Mouse (Mus musculus): ENCODE measurements at regions not wholly inside any gene's neighbourhood (a gene's known extent, or its start where the extent isn't known, plus 50 kb on each side); places are given as distances from the start of the nearest gene placed in this dataset.

- Histone ChIP-seq H3K36me3 (ENCODE audit: control insufficient read depth, insufficient read depth, low read length) (no peaks in the 10 kb centered on the region), H3K27ac (ENCODE audit: low read length) (no peak overlapping the region), H3K9ac (replicated peaks; ENCODE audit: low read depth, low read length) (no peak overlapping the region), H3K27me3 (ENCODE audit: control insufficient read depth, insufficient read depth, low read length) (no peaks in the 10 kb centered on the region), H3K9me3 (ENCODE audit: control insufficient read depth, low read depth, low read length) (no peaks in the 10 kb centered on the region), H3K4me2 (replicated peaks; ENCODE audit: low read depth, low read length) (no peak overlapping the region), H3K4me1 (ENCODE audit: control insufficient read depth, insufficient read depth, low read length) (peaks cover 5% of the 10 kb centered on the region; the same call in 1 of the 2 replicates), H3K4me3 (ENCODE audit: low read depth, low read length) (no peak overlapping the region)
- ATAC-seq (ENCODE audit: insufficient number of reproducible peaks, insufficient read depth, low FRiP score, low read depth), result no peak
- 81% methylated on average over 1 of the region's 1 CpGs for WGBS
These were observed 366.3 kb downstream of the Fat4 start for GRCm38 (mm10) chr3:39253076-39253475.

DNA sequence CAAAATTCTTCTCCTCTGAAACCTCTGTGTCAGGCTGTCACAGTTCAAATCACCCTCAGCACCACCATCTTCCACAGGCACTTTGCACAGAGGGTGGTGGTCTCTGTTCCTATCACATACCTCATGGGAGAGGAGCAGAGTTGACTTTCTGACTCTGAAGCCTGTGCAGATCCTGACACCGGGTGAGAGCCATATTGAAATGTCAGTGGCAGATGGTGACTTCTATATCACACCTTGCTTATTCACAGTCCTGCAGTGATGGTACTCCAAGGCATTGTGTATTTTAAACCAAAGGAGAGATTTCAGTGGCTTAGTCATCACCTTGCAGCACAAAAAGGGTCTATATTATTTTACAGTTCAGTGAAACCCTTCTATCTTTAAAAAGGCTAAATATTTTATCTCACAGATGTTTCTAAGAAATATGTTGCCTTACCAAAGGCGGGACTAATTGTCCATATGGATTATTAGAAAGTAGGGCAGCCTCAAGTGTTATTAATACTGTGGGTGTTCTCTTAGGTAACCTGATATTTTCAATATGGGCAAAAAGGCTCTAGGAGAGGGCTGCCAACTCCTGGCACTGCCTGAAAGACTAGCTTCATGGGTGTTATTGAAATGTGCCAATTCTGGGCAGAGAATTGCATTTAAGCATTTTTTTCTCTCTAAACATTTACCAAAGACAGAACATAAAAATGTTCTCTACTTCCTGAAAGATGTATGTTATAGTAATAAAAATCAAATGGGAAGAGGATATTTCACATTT is 378.1 kb downstream of the Fat4 start:
- no peak overlapping the region for H3K27ac ChIP-seq (ENCODE audit: low read length)
- 78% methylated on average over 2 of the region's 2 CpGs for WGBS
- no peak for ATAC-seq (ENCODE audit: insufficient number of reproducible peaks, insufficient read depth, low FRiP score, low read depth)
- H3K4me2 ChIP-seq (replicated peaks; ENCODE audit: low read depth, low read length), result no peak overlapping the region
- H3K9ac ChIP-seq (replicated peaks; ENCODE audit: low read depth, low read length), result no peak overlapping the region
- H3K4me1 ChIP-seq (ENCODE audit: control insufficient read depth, insufficient read depth, low read length), result no peaks in the 10 kb centered on the region
- no peaks in the 10 kb centered on the region for H3K9me3 ChIP-seq (ENCODE audit: control insufficient read depth, low read depth, low read length)
- no peaks in the 10 kb centered on the region for H3K36me3 ChIP-seq (ENCODE audit: control insufficient read depth, insufficient read depth, low read length)
- H3K4me3 ChIP-seq (ENCODE audit: low read depth, low read length), result no peak overlapping the region
- H3K27me3 ChIP-seq (ENCODE audit: control insufficient read depth, insufficient read depth, low read length), result no peaks in the 10 kb centered on the region

DNA sequence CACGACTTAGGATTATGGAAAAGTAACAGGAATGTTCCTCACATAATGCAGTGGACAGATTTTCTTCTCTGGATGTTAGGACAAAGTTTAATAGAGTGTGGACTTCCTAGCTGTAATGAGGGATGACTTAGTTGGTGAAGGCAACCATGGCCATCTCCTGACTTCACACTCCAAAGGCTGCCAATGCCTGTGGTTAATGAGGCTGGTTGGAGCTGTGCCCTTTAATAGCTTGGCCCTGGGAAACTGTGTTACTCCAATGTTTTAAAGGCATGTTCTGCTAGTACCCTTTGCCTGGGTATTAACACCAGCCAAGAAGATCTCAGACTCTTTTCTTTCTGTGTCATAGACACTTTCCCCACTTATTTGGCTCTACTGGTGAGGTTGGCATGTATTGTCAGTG is 378.9 kb downstream of the Fat4 start:
- Histone ChIP-seq H3K36me3 (ENCODE audit: control insufficient read depth, insufficient read depth, low read length) (no peaks in the 10 kb centered on the region), H3K4me1 (ENCODE audit: control insufficient read depth, insufficient read depth, low read length) (no peaks in the 10 kb centered on the region), H3K4me2 (replicated peaks; ENCODE audit: low read depth, low read length) (no peak overlapping the region), H3K27ac (ENCODE audit: low read length) (no peak overlapping the region), H3K9me3 (ENCODE audit: control insufficient read depth, low read depth, low read length) (no peaks in the 10 kb centered on the region), H3K9ac (replicated peaks; ENCODE audit: low read depth, low read length) (no peak overlapping the region), H3K27me3 (ENCODE audit: control insufficient read depth, insufficient read depth, low read length) (no peaks in the 10 kb centered on the region), H3K4me3 (ENCODE audit: low read depth, low read length) (no peak overlapping the region)
- no peak for ATAC-seq (ENCODE audit: insufficient number of reproducible peaks, insufficient read depth, low FRiP score, low read depth)
- 85% methylated on average over 1 of the region's 1 CpGs for WGBS

DNA sequence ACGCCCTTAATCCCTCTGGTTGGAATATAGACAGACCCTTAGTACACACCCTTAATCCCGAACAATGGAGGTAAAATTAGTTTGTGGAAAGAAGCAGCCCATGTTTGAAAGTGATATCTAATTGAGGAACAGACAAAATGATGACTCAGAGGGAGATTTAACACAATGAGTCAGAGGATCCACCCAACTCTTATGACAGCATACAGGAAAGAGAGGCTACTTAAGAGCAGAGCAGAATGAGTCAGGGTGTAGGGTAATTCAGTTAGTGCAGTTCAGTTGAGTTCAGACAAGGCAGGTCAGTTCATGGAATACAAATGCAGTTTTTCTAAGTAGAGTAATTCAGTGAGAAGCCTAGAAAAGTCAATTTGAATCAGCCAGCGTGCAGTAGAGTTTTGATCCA is 382.6 kb downstream of the Fat4 start:
- H3K9ac ChIP-seq (replicated peaks; ENCODE audit: low read depth, low read length), result no peak overlapping the region
- H3K4me2 ChIP-seq (replicated peaks; ENCODE audit: low read depth, low read length), result no peak overlapping the region
- WGBS, result 88% methylated on average over 3 of the region's 3 CpGs
- no peaks in the 10 kb centered on the region for H3K27me3 ChIP-seq (ENCODE audit: control insufficient read depth, insufficient read depth, low read length)
- H3K27ac ChIP-seq (ENCODE audit: low read length), result no peak overlapping the region
- H3K4me3 ChIP-seq (ENCODE audit: low read depth, low read length), result no peak overlapping the region
- no peaks in the 10 kb centered on the region for H3K9me3 ChIP-seq (ENCODE audit: control insufficient read depth, low read depth, low read length)
- H3K4me1 ChIP-seq (ENCODE audit: control insufficient read depth, insufficient read depth, low read length), result no peaks in the 10 kb centered on the region
- H3K36me3 ChIP-seq (ENCODE audit: control insufficient read depth, insufficient read depth, low read length), result no peaks in the 10 kb centered on the region
- no peak for ATAC-seq (ENCODE audit: insufficient number of reproducible peaks, insufficient read depth, low FRiP score, low read depth)

DNA sequence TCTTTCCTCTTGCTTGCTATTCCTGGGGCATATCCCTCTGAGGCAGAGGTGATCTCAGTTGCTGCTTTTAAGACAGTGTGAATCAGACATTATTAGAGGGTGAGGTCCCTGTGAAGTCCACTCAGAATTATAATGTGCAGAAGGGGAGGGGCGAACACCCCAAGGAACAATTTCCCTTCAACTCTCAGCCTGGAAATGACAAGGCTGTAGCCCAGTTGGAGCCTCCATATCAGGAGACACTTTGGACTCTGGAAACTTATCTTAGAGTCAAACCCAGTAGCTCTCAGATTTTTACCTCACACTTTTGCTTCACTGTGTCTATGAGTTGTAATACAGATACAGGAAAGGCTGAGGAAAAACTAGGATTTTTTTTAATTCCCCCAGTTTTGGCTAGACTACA is 385.9 kb downstream of the Fat4 start:
- no peak for ATAC-seq (ENCODE audit: insufficient number of reproducible peaks, insufficient read depth, low FRiP score, low read depth)
- H3K36me3 ChIP-seq (ENCODE audit: control insufficient read depth, insufficient read depth, low read length), result no peaks in the 10 kb centered on the region
- no peak overlapping the region for H3K4me3 ChIP-seq (ENCODE audit: low read depth, low read length)
- H3K9me3 ChIP-seq (ENCODE audit: control insufficient read depth, low read depth, low read length), result no peaks in the 10 kb centered on the region
- H3K9ac ChIP-seq (replicated peaks; ENCODE audit: low read depth, low read length), result no peak overlapping the region
- WGBS, result 91% methylated on average over 1 of the region's 1 CpGs
- H3K4me1 ChIP-seq (ENCODE audit: control insufficient read depth, insufficient read depth, low read length), result no peaks in the 10 kb centered on the region
- H3K27ac ChIP-seq (ENCODE audit: low read length), result no peak overlapping the region
- H3K4me2 ChIP-seq (replicated peaks; ENCODE audit: low read depth, low read length), result no peak overlapping the region
- no peaks in the 10 kb centered on the region for H3K27me3 ChIP-seq (ENCODE audit: control insufficient read depth, insufficient read depth, low read length)

GRCm38 (mm10) chr3:39276897-39277296 is 390.2 kb downstream of the Fat4 start:
- Histone ChIP-seq H3K9ac (replicated peaks; ENCODE audit: low read depth, low read length) (no peak overlapping the region), H3K27ac (ENCODE audit: low read length) (no peak overlapping the region), H3K36me3 (ENCODE audit: control insufficient read depth, insufficient read depth, low read length) (no peaks in the 10 kb centered on the region), H3K4me1 (ENCODE audit: control insufficient read depth, insufficient read depth, low read length) (no peaks in the 10 kb centered on the region), H3K4me2 (replicated peaks; ENCODE audit: low read depth, low read length) (no peak overlapping the region), H3K27me3 (ENCODE audit: control insufficient read depth, insufficient read depth, low read length) (no peaks in the 10 kb centered on the region), H3K4me3 (ENCODE audit: low read depth, low read length) (no peak overlapping the region), H3K9me3 (ENCODE audit: control insufficient read depth, low read depth, low read length) (no peaks in the 10 kb centered on the region)
- WGBS, result 80% methylated on average over 4 of the region's 4 CpGs
- ATAC-seq (ENCODE audit: insufficient number of reproducible peaks, insufficient read depth, low FRiP score, low read depth), result no peak

DNA sequence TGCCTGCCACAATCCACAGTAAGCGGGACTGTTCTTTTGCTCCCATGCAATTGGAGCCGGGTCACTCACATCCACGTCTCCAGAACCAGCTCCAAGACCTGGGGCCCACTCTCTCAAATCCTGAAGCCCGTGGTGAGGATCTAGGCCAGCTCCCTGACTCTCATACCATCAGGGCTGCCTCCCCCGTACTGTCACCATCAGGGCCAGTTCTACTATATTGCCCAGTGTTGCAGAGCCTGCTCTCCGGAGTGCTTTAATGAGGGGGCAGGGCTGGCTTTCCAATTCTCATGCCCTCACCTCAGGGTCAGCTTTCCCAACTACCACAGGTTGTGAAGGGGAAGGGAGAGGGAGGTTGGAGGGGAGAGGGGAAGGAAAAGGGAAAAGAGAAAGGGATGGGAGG is 390.6 kb downstream of the Fat4 start:
- Histone ChIP-seq H3K4me2 (replicated peaks; ENCODE audit: low read depth, low read length) (no peak overlapping the region), H3K27me3 (ENCODE audit: control insufficient read depth, insufficient read depth, low read length) (no peaks in the 10 kb centered on the region), H3K27ac (ENCODE audit: low read length) (no peak overlapping the region), H3K4me3 (ENCODE audit: low read depth, low read length) (no peak overlapping the region), H3K4me1 (ENCODE audit: control insufficient read depth, insufficient read depth, low read length) (no peaks in the 10 kb centered on the region), H3K9me3 (ENCODE audit: control insufficient read depth, low read depth, low read length) (no peaks in the 10 kb centered on the region), H3K36me3 (ENCODE audit: control insufficient read depth, insufficient read depth, low read length) (no peaks in the 10 kb centered on the region), H3K9ac (replicated peaks; ENCODE audit: low read depth, low read length) (no peak overlapping the region)
- 80% methylated on average over 6 of the region's 6 CpGs for WGBS
- ATAC-seq (ENCODE audit: insufficient number of reproducible peaks, insufficient read depth, low FRiP score, low read depth), result no peak

GRCm38 (mm10) chr3:39295255-39295654 is 408.5 kb downstream of the Fat4 start:
- Histone ChIP-seq H3K27me3 (ENCODE audit: control insufficient read depth, insufficient read depth, low read length) (no peaks in the 10 kb centered on the region), H3K36me3 (ENCODE audit: control insufficient read depth, insufficient read depth, low read length) (no peaks in the 10 kb centered on the region), H3K27ac (ENCODE audit: low read length) (no peak overlapping the region), H3K9me3 (ENCODE audit: control insufficient read depth, low read depth, low read length) (no peaks in the 10 kb centered on the region), H3K4me2 (replicated peaks; ENCODE audit: low read depth, low read length) (no peak overlapping the region), H3K4me3 (ENCODE audit: low read depth, low read length) (no peak overlapping the region), H3K9ac (replicated peaks; ENCODE audit: low read depth, low read length) (no peak overlapping the region), H3K4me1 (ENCODE audit: control insufficient read depth, insufficient read depth, low read length) (no peaks in the 10 kb centered on the region)
- WGBS, result 56% methylated on average over 3 of the region's 3 CpGs
- ATAC-seq (ENCODE audit: insufficient number of reproducible peaks, insufficient read depth, low FRiP score, low read depth), result no peak

- H3K27ac ChIP-seq (ENCODE audit: low read length), result no peak overlapping the region
- no peaks in the 10 kb centered on the region for H3K9me3 ChIP-seq (ENCODE audit: control insufficient read depth, low read depth, low read length)
- no peak overlapping the region for H3K9ac ChIP-seq (replicated peaks; ENCODE audit: low read depth, low read length)
- H3K4me1 ChIP-seq (ENCODE audit: control insufficient read depth, insufficient read depth, low read length), result no peaks in the 10 kb centered on the region
- H3K4me2 ChIP-seq (replicated peaks; ENCODE audit: low read depth, low read length), result no peak overlapping the region
- no peaks in the 10 kb centered on the region for H3K27me3 ChIP-seq (ENCODE audit: control insufficient read depth, insufficient read depth, low read length)
- no peak overlapping the region for H3K4me3 ChIP-seq (ENCODE audit: low read depth, low read length)
- WGBS, result 72% methylated on average over 4 of the region's 4 CpGs
- ATAC-seq (ENCODE audit: insufficient number of reproducible peaks, insufficient read depth, low FRiP score, low read depth), result no peak
- H3K36me3 ChIP-seq (ENCODE audit: control insufficient read depth, insufficient read depth, low read length), result no peaks in the 10 kb centered on the region
These were observed 409.5 kb downstream of the Fat4 start for GRCm38 (mm10) chr3:39296257-39296656.
